Mouse (Mus musculus) splenic B cell, adult 2 months (primary cell): ENCODE measurements around the gene Det1.
A peak's percentile ranks its signal among the peaks of the same experiment; 100 is the strongest.

Experiments used
- DNase-seq: peaks from one replicate; pipeline ENCODE4 v3.0.0-alpha.2; 2011; ENCODE audit warnings: low read depth, low spot score
- H3K27me3 ChIP-seq: 2 replicates; pipeline ENCODE4 v1.6.1; 2012; ENCODE audit warnings: mild to moderate bottlenecking, low read length, moderate library complexity, mixed read lengths; ENCODE audit not compliant: control insufficient read depth, poor library complexity, insufficient read depth, severe bottlenecking
- H3K36me3 ChIP-seq: 2 replicates; pipeline ENCODE4 v1.6.1; 2012; ENCODE audit warnings: mild to moderate bottlenecking, low read length, moderate library complexity, mixed read lengths; ENCODE audit not compliant: control insufficient read depth, poor library complexity, insufficient read depth, severe bottlenecking

The Det1 gene

DNA sequence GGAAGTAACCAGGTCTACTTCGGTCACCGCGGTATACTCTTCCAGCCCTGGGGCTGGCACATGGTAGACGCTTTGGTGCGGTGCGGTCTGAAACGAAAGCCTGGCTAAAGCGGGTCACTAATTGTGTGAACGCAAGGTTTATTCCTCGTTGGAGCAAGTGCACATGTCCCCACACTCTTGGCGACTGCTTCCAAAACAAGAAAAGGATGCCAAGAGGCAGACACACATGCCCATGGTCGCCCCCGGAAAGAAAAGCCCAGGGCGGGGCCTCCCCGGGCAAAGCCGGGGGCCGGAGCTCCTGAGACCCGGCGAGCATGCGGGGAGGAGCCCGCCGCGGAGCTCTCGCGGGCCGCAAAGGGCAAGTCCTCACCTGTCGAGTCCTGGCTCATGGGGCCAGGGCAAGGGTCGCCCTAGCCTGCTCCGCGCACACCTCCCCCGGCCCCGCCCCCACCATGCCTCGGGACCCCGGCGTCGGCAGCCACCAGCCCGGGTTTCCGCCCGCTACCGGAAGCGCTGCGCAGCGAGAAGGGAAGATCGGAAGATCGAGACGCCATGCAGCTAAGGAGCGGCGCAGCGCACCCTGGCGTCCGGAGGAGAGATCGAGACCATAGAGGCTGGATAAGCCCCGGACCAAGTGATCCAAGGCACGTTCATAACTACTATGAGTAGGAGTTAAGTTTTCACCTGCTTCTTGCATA lies at the start of gene Det1:
Gene Det1 (minus strand): TSS at position 527 of the 698 bp plus-strand sequence.
- Histone ChIP-seq H3K36me3 (peaks cover 4% of the 10 kb centered on the region; the same call in 1 of the 2 replicates), H3K27me3 (no peaks in the 10 kb centered on the region)
- peak; percentile 94 for DNase-seq

DNA sequence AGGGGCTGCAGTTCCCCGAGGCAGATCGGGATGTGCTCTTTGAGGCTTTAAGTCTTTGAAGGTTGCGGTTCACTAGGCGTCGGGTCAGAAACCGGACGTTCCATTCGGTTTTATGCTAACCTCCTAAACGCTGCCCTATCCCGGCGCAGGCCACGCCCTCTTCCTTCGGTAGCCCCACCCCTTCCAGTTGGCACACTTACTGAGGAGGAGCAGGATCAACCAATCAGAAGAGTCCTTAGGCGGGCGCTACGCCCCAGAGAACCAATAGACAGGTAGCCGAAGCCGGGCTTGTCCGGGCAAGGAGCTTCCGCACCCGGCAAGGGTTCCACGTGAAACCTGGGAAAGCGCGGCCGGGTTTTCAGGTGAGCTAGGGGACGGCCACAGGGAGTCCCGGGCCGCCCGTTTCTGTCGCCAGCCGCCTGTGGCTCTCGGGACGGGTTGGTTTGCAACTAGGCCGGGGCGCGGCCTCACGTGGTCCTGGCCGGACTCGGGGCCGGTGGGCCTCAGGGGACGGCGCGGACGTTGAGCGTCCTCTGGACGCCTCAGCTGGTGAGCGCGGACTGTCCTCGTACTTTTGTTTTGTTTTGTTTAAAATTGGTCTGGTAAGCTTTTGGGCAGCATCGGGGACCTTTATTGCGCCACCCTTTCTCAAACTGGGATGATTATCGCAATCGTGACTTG lies 48.7 kb upstream of the Det1 start, which contains the start of gene Aen:
Gene Aen (plus strand): TSS at position 202 of the 681 bp plus-strand sequence.
- peak; percentile 99 for DNase-seq
- H3K27me3 ChIP-seq = no peaks in the 10 kb centered on the region
- H3K36me3 ChIP-seq = no peaks in the 10 kb centered on the region

DNA sequence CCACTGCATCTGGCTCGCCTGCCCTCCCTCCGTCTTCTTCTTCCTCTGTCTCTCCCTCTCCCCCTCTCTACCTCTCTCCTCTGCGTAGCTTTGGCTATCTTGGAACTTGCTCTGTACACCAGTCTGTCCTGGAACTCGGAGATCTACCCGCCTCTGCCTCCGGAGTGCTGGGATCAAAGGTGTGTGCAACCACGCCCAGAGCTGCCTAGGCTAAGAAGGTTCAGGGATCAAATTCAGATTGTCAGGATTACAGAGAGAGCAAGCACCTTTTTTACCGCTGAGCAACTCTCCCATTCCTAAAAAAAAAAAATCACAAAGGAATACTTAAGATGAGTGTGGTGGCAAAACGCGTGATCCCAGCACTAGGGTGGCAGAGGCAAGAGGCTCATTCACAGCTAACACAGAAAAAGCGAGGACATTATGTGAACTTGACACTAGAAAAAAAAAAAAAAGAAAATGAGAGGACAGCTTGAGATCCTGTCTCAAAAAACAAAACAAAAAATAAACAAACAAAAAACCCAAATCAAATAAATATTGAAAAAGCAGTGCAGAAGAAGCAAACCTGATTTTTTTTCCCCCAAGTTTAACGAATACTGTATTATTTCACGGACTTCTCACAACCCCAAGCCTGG lies 48.1 kb upstream of the Det1 start:
- no peaks in the 10 kb centered on the region for H3K36me3 ChIP-seq
- H3K27me3 ChIP-seq = no peaks in the 10 kb centered on the region
- DNase-seq = no peak

DNA sequence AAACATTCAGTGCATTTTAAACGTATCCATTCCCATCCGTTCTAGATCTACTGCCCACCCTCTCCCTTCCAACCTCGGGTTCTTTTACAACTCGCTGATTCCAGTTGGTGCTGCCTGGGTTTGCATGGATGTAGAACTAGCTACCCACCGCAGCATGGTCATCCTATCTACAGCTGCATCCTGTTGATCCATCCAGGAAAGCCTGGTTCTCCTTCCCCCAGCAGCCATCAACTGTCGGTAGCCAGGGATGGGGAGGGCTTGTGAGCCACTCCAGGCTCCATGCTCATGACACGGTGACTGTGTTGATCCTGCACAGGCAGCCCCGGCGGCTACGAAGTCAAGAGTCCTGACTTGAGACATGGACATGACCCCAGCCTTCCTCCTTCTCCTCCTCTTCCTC lies 46.9 kb upstream of the Det1 start:
- DNase-seq = no peak

DNA sequence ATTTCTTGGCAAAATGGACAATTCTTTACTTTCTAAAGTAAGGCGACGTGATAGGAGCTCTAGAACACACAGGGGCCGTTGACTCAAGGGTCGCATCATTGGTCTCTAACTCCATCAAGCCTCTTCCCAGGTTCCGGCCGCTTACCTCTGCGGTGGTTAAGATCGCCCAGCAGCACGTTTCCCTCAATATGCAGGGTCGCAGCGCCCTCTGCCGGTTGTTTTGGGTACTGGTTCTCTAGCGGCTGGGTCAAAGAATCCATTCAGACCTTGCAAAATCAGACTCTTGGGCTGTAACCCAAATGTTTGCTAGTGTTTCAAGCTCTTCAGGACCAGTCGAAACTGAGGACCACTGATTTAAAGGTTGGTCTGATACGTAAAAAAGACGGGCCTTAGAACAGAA lies 43.6 kb upstream of the Det1 start:
- Histone ChIP-seq H3K27me3 (no peaks in the 10 kb centered on the region), H3K36me3 (no peaks in the 10 kb centered on the region)
- peak; percentile 87 for DNase-seq

More for the DNA sequence above, 46.9 kb upstream of the Det1 start:
- H3K36me3 ChIP-seq = no peaks in the 10 kb centered on the region
- H3K27me3 ChIP-seq = no peaks in the 10 kb centered on the region

DNA sequence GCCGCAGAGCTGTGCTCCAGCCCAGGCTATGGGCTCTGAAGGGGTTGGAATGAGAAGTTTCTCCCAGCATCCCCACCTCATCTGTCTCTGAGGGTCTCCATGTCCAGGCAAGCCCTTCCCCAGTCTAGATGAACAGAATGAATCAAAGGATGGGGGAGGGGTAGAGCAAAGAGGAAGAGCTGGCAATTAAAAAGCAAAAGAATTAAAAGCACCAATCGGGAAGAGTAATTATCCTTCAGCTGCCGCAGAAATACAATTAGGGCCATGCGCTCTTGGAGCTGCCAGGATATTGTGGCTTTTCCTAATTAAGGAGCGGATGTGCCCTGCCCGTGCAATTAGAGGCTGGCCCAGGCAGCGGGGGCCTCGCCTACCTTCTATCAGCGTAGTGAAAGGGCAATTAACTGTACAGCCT lies 40.4 kb upstream of the Det1 start:
- Histone ChIP-seq H3K36me3 (no peaks in the 10 kb centered on the region), H3K27me3 (no peaks in the 10 kb centered on the region; the same call in 1 of the 2 replicates)
- DNase-seq = no peak

DNA sequence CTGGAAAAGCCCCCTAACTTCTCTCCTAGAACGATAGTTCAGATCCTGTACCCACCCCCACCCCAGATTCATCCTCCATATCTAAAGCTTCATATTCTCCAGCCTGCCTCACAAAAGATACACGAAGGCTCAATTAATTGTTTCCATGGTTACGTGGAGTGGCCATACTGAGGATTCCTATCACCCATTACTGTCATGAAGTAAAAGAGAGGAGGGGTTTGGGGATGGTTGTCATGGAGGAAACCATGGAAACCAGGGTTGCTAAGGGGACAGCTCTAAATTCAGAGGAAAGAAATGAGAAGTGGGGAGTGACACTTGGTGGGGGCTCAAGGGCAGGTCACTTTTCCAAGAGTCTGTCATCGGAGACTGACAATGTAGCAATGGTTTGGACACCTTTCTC lies 39.4 kb upstream of the Det1 start:
- Histone ChIP-seq H3K36me3 (no peaks in the 10 kb centered on the region), H3K27me3 (no peaks in the 10 kb centered on the region; the same call in 1 of the 2 replicates)

DNA sequence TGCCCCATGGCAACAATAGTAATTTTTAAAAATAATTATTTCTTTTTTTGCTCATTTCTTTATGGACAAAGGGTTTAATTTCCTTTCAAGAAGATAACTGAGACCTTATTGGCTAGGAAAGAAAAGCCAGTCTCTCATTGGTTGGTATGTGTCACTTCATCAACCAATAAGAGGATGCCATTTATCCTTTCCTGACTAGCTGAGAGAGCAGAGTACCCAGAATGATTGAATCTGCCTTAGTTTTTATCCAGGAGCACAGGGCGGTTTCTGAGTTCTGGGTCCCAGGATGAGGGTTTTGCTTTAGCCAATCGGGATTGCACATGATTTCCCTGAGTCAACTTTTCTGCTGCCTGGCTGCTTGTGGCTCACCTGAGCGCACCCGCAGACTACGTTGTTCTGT lies 38.3 kb upstream of the Det1 start:
- Histone ChIP-seq H3K36me3 (no peaks in the 10 kb centered on the region), H3K27me3 (no peaks in the 10 kb centered on the region; the same call in 1 of the 2 replicates)
- DNase-seq = no peak

More for the DNA sequence above, 39.4 kb upstream of the Det1 start:
- DNase-seq = no peak

DNA sequence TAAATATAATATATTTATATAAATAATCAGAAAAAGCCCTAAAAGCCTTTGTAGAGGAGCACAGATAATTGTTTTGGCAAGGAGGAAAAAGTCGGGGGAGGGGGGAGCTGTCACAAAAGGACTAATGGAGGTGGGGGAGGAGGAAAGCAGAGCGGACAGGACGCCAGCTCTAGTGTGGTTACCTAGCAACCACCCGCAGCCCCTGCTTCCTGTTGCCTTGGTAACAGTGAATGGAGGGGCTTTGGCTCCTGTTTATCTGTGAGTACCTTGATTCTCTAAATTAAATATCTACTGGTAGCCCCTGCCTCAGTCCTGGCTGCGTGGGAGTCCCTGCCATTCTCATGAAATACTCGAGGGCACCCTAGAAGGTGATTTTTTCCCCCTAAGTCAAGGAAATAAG lies 37.1 kb upstream of the Det1 start:
- H3K27me3 ChIP-seq = no peaks in the 10 kb centered on the region; the same call in 1 of the 2 replicates
- DNase-seq = no peak
- H3K36me3 ChIP-seq = no peaks in the 10 kb centered on the region

DNA sequence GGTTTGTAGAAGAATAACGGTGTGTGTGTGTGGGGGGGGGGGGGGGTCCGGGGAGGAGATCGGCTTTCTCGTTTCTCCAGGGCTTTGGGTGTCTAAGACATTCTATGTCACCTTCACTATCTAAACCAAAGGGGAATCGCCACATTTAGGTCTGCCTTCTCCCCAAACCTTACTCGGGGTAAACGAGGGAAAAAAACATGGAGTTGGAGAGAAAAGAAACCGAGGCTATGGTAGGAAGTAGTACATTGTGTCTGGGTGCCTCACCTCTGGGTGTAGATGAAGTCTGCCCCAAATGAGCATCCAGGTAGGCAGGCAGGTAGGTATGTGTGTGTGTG lies 36.6 kb upstream of the Det1 start:
- H3K27me3 ChIP-seq = no peaks in the 10 kb centered on the region; the same call in 1 of the 2 replicates
- no peaks in the 10 kb centered on the region for H3K36me3 ChIP-seq
- DNase-seq = no peak

DNA sequence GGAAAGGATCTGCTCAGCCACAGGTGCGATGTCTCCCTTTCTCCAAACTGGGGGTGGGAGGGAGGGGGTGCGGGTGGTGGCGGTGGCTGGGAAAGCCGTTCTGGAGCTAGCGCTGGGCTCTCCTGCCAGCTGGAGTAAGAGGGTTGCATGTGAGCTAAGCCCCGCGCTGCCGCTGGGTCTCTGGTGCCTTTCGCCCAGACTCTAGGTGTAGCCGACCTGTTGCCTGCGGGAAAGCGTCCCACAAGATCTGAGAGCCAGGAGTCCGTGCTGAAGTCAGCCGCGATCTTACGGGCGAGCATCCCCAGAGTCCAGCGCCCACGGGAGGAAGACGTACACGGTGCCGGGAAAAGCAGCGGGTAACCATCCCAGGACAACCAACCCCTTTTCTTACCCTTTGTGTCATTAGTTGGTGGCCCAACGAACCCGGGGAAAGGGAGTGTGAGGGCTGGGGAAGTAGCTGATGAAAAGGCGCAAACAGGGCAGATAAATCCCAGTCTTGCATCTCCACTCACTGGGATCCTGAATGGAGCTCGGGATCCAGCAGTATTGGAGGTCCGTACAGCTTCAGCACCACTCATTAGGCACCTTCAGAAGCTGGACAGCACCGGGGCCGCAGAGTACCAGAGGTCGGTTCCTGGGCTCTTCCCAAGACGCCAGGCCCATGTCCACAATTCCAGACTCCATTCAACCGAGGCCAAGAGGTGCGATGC lies 36.1 kb upstream of the Det1 start:
- Histone ChIP-seq H3K36me3 (no peaks in the 10 kb centered on the region), H3K27me3 (no peaks in the 10 kb centered on the region; the same call in 1 of the 2 replicates)
- DNase-seq = no peak

DNA sequence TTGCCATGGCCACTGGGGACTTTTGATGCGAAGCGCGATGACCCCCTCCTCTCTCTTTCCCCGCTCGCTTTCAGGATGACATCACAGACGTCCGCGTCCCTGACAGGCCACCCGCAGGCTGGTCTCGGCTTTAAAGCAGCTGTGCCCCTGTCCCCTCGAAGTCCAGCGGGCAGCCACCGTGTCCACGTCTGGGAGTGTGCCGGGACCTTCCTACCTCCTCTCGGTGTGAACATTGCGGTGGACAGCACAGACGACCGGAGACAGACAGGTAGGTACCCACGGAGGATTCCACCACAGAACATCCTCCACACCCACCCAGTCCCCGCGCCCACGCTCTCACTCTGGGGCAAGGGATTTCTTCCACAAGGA lies 35.4 kb upstream of the Det1 start:
- no peak for DNase-seq
- H3K36me3 ChIP-seq = no peaks in the 10 kb centered on the region
- no peaks in the 10 kb centered on the region; the same call in 1 of the 2 replicates for H3K27me3 ChIP-seq

DNA sequence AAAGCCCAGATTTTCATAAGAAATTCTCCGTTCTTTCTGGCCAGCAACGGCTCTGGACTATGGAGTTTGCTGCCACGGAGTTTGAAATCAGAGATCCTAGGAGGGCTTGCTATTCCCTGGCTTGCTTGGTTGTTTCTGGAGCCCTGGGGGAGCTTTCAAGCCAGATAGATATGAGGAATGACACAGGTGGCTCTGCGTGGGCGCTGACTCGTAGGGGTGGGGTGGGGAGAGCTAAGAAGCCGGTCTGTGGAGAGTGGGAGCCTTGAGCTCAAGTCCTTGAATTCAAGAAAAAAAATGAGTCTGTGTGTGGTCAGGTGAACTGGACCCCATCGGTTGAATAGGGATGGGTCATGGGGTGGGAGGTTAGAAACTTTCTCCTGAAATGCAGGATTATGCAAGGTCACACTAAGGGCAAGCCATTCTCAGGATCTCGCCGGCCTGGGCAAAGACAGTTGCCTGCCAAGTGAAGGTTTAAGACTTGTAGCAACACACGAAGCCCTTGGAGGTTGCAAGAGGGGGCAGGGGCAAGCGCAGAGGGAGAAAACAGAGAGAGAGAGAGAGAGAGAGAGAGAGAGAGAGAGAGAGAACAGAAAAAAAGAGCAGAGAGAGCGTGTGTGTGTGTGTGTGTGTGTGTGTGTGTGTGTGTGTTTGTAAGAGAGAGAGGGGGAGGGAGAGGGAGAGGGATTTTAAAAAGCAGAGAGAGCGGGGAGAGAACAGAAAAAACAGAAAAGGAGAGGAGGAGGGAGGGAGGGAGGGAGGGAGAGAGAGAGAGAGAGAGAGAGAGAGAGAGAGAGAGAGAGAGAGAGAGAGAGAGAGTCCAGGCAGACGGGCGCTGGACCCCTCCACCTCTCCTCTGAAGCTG lies 34.8 kb upstream of the Det1 start:
- DNase-seq = no peak
- Histone ChIP-seq H3K36me3 (no peaks in the 10 kb centered on the region), H3K27me3 (no peaks in the 10 kb centered on the region; the same call in 1 of the 2 replicates)

DNA sequence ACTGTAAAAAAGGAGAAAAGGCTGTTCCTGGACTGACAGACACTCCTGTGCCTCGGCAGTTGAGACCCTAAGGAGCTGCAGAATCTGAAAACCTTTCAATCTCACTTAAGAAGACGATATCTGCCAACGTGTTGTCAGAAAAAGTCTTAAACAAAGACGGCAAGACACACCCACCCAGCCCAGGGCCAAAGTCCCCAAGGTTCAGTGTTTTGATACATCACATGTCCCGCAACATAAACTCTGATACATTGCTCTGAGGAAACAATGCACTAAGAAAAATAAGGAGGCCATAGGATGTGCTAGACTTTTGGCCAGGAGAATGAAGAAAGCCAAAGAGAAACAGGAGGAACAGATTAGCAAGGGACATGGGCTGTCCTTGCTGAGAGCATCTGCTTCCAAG lies 25.8 kb upstream of the Det1 start:
- no peaks in the 10 kb centered on the region for H3K27me3 ChIP-seq
- DNase-seq = no peak
- H3K36me3 ChIP-seq = no peaks in the 10 kb centered on the region
